Mouse (Mus musculus) small intestine, adult 2 months (tissue): ENCODE measurements around the gene 2010111I01Rik.

Source experiments
- CTCF ChIP-seq: fragments of 200-500 bp; IDR thresholded peaks from 2 replicates; pipeline ENCODE4 v1.5.1; 2012; ENCODE audit warnings: low read depth, mild to moderate bottlenecking, control low read depth, inconsistent platforms, low read length, moderate library complexity, mixed read lengths; ENCODE audit not compliant: insufficient replicate concordance, insufficient read length; ENCODE audit errors: extremely low read depth
- POLR2A ChIP-seq: fragments of 200-500 bp; IDR thresholded peaks from 2 replicates; pipeline ENCODE4 v1.6.1; 2012; ENCODE audit warnings: low read depth, mild to moderate bottlenecking, control low read depth, inconsistent platforms, low read length, moderate library complexity

DNA sequence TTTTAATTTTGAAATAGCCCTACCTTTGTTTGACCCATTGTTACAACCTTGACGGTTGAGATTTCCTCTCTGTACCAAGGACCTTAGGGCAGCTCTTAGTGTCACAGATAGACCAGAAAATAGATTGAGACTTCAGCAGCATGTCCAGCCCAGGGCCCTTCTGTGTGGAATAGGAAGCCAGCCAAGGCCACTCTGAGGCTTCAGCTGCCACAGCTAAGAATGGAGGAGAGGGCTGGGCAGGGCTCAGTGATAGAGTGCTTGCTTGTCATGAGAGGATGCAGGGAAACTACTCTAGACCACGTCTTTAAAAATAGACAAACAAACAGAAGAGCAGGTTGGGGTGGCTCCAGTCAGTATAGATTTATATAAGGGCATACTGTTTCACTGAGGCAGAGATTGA, 234.9 kb downstream of the 2010111I01Rik start:
- no peak for TF ChIP-seq POLR2A
- TF ChIP-seq CTCF: no peak
